Mouse (Mus musculus) heart, postnatal 36 days (tissue): Measurements from ENCODE around the gene Dio1. TPM values are rescaled to one million over a fixed set of nuclear protein-coding genes. Genes with fewer than 3 reads are reported as not detected.

Experiments
- DNase-seq, 2 experiments: peaks; one replicate each; pipeline ENCODE4 v3.0.0; 2021 to 2022
- intact Hi-C: fragments of 180-260 bp; cut with DNase I; formaldehyde crosslinking; loops from one replicate; pipeline ENCODE4 v1.15.1; 2025
- total RNA-seq, 2 experiments: library from RNA; stranded (reverse); gene quantifications; 2 replicates each; pipeline ENCODE4 v1.2.3; 2021

Dio1 gene
- total RNA-seq, 2 experiments from 2014 or later, result not detected

- intact Hi-C loops, result no loop called here
- DNase-seq, result no peak
Observed at GRCm38 (mm10) chr4:107302221-107302620, 4.7 kb downstream of the Dio1 start.

- DNase-seq, result no peak
- intact Hi-C loops, result no loop called here
Observed at GRCm38 (mm10) chr4:107300902-107301555, 5.9 kb downstream of the Dio1 start.

GRCm38 (mm10) chr4:107300371-107300770 lies 6.6 kb downstream of the Dio1 start:
- intact Hi-C loops, result no loop called here
- DNase-seq, result no peak

- no peak for DNase-seq
- intact Hi-C loops, result no loop called here
Observed at GRCm38 (mm10) chr4:107299779-107300340, 7.1 kb downstream of the Dio1 start.

- no peak for DNase-seq
- intact Hi-C loops, result no loop called here
Observed at GRCm38 (mm10) chr4:107298071-107298606, 8.8 kb downstream of the Dio1 start.

- intact Hi-C loops, result no loop called here
- DNase-seq, result no peak
Observed at GRCm38 (mm10) chr4:107292273-107292662, 14.7 kb downstream of the Dio1 start.

GRCm38 (mm10) chr4:107291611-107292272 lies 15.2 kb downstream of the Dio1 start:
- no peak for DNase-seq

GRCm38 (mm10) chr4:107287517-107287916 lies 19.5 kb downstream of the Dio1 start:
- no peak for DNase-seq
- intact Hi-C loops, result no loop called here

More at GRCm38 (mm10) chr4:107291611-107292272, 15.2 kb downstream of the Dio1 start:
- intact Hi-C loops, result no loop called here

- DNase-seq, result no peak
- intact Hi-C loops, result no loop called here
Observed at GRCm38 (mm10) chr4:107286386-107286785, 20.6 kb downstream of the Dio1 start.

- intact Hi-C loops, result no loop called here
- no peak for DNase-seq
Observed at GRCm38 (mm10) chr4:107285446-107286200, 21.3 kb downstream of the Dio1 start.

- intact Hi-C loops, result no loop called here
- DNase-seq, result no peak
Observed at GRCm38 (mm10) chr4:107280843-107281475, 26.0 kb downstream of the Dio1 start.

- DNase-seq, result no peak
- intact Hi-C loops, result no loop called here
Observed at GRCm38 (mm10) chr4:107278188-107278707, 28.7 kb downstream of the Dio1 start.

- intact Hi-C loops, result no loop called here
Observed at GRCm38 (mm10) chr4:107274511-107274910, 32.5 kb downstream of the Dio1 start.

GRCm38 (mm10) chr4:107273683-107274082 lies 33.3 kb downstream of the Dio1 start:
- no peak for DNase-seq
- intact Hi-C loops, result no loop called here

More at GRCm38 (mm10) chr4:107274511-107274910, 32.5 kb downstream of the Dio1 start:
- no peak for DNase-seq

GRCm38 (mm10) chr4:107260001-107260400 lies 47.0 kb downstream of the Dio1 start:
- intact Hi-C loops, result no loop called here
- no peak for DNase-seq

- DNase-seq, result no peak
- intact Hi-C loops, result loop anchor here (5.0 kb wide), 1 partner anchor 113 kb away; the partner anchor contains the start of gene Ndc1
Observed at GRCm38 (mm10) chr4:107254414-107254813, 52.6 kb downstream of the Dio1 start.

- intact Hi-C loops, result loop anchor here (2.0 to 5.0 kb wide), 3 partner anchors 59 to 114 kb away; partner anchors contain the start of genes Ndc1, Tceanc2 and Tmem59
- peak; percentile 90 to 93 for DNase-seq
Observed at GRCm38 (mm10) chr4:107253125-107254091, 53.6 kb downstream of the Dio1 start, which contains the start of the genes Lrrc42 and Hspb11. Lrrc42 (minus strand) TSS chr4:107253532. Hspb11 (plus strand) TSS chr4:107253593.

- no peak for DNase-seq
- intact Hi-C loops, result loop anchor here (2.0 to 5.0 kb wide), 3 partner anchors 60 to 115 kb away; partner anchors contain the start of genes Ndc1, Tceanc2 and Tmem59
Observed at GRCm38 (mm10) chr4:107252522-107252921, 54.4 kb downstream of the Dio1 start.
